Mouse (Mus musculus) midbrain, embryonic 13.5 days (tissue): ENCODE data around the gene Gm35315. TPM values are rescaled to one million over a fixed set of nuclear protein-coding genes. Genes with fewer than 3 reads are reported as not detected.

Experiments used
- ATAC-seq: fragments of 200-750 bp; cut with Nextera tagmentation; 2 replicates; pipeline ENCODE4 v1.8.0; 2017; ENCODE audit warnings: mild to moderate bottlenecking, moderate TSS enrichment, moderate library complexity
- H3K27ac ChIP-seq: fragments of 300-500 bp; sonication (generic); 2 replicates; pipeline ENCODE4 v1.5.1; 2015; ENCODE audit warnings: inconsistent platforms, mild to moderate bottlenecking, moderate library complexity
- H3K27me3 ChIP-seq: fragments of 300-500 bp; sonication (generic); 2 replicates; pipeline ENCODE4 v1.6.1; 2015; ENCODE audit warnings: mild to moderate bottlenecking, inconsistent platforms
- H3K36me3 ChIP-seq: fragments of 300-500 bp; sonication (generic); 2 replicates; pipeline ENCODE4 v1.6.1; 2015; ENCODE audit warnings: mild to moderate bottlenecking, inconsistent platforms
- H3K4me1 ChIP-seq: fragments of 300-500 bp; sonication (generic); replicated peaks from 2 replicates; pipeline ENCODE4 v1.6.1; 2015; ENCODE audit warnings: inconsistent platforms
- H3K4me2 ChIP-seq: fragments of 300-500 bp; sonication (generic); replicated peaks from 2 replicates; pipeline ENCODE4 v1.6.1; 2015; ENCODE audit warnings: moderate library complexity, mild to moderate bottlenecking, inconsistent platforms
- H3K4me3 ChIP-seq: fragments of 300-500 bp; sonication (generic); replicated peaks from 2 replicates; pipeline ENCODE4 v1.5.1; 2015; ENCODE audit warnings: mild to moderate bottlenecking, inconsistent platforms
- H3K9ac ChIP-seq: fragments of 300-500 bp; sonication (generic); replicated peaks from 2 replicates; pipeline ENCODE4 v1.6.1; 2015; ENCODE audit warnings: mild to moderate bottlenecking, inconsistent platforms
- H3K9me3 ChIP-seq: fragments of 300-500 bp; sonication (generic); 2 replicates; pipeline ENCODE4 v1.6.1; 2016; ENCODE audit warnings: mild to moderate bottlenecking, inconsistent platforms
- WGBS: fragments of 180-500 bp; shearing (Covaris S2); methylation state at CpG from one replicate; pipeline ENCODE4 v1.1.7; 2015; 5-methylcytosine and 5-hydroxymethylcytosine counted together
- polyA plus RNA-seq: library from polyadenylated mRNA; unstranded; fragments of >200 nt; fragmentation: Nextera tagmentation; extraction: Ambion mirVana; gene quantifications from 2 replicates; pipeline ENCODE4 v1.2.1, GENCODE M21; 2015

The Gm35315 gene
- polyA plus RNA-seq, 1 experiment from 2014 or later, result 0.61 TPM

GRCm38 (mm10) chr5:110107581-110108304, 13.5 kb upstream of the Gm35315 start, which contains the start of gene Gtpbp6:
Gene Gtpbp6, minus strand, starts transcription at chr5:110108197.
- WGBS, result under 1% methylated on average over 70 of the region's 71 CpGs
- Histone ChIP-seq H3K4me2 (peak within 1 kb of the TSS; percentile 95), H3K36me3 (peaks cover 46% of the 10 kb centered on the region), H3K4me3 (peak within 1 kb of the TSS; percentile 80), H3K27me3 (no peaks in the 10 kb centered on the region), H3K27ac (peak within 1 kb of the TSS; percentile 95), H3K9ac (peak within 1 kb of the TSS; percentile 77), H3K4me1 (peaks cover 20% of the 10 kb centered on the region), H3K9me3 (no peaks in the 10 kb centered on the region)
- peak; percentile 77 for ATAC-seq

GRCm38 (mm10) chr5:110106901-110107564, 12.8 kb upstream of the Gm35315 start:
- ATAC-seq, result peak; percentile 29
- peak overlapping the region; percentile 95 for H3K27ac ChIP-seq
- WGBS, result 17% methylated on average over 40 of the region's 41 CpGs

GRCm38 (mm10) chr5:110106140-110106871, 12.1 kb upstream of the Gm35315 start:
- peaks cover 30% of the 10 kb centered on the region for H3K4me1 ChIP-seq
- peaks cover 44% of the 10 kb centered on the region for H3K36me3 ChIP-seq
- H3K4me2 ChIP-seq, result peak overlapping the region; percentile 95
- ATAC-seq, result no peak
- no peak overlapping the region for H3K27ac ChIP-seq
- peak overlapping the region; percentile 77 for H3K9ac ChIP-seq
- no peaks in the 10 kb centered on the region for H3K9me3 ChIP-seq
- H3K27me3 ChIP-seq, result 0 out of 2 replicates have a peak, but pooled peaks cover under 1% of the 10 kb centered on the region
- peak overlapping the region; percentile 80 for H3K4me3 ChIP-seq
- WGBS, result 93% methylated on average over 26 of the region's 26 CpGs

More at GRCm38 (mm10) chr5:110106901-110107564, 12.8 kb upstream of the Gm35315 start:
- no peaks in the 10 kb centered on the region for H3K9me3 ChIP-seq
- peak overlapping the region; percentile 80 for H3K4me3 ChIP-seq
- H3K4me1 ChIP-seq, result peaks cover 23% of the 10 kb centered on the region
- peak overlapping the region; percentile 77 for H3K9ac ChIP-seq
- H3K27me3 ChIP-seq, result no peaks in the 10 kb centered on the region
- H3K4me2 ChIP-seq, result peak overlapping the region; percentile 95
- peaks cover 47% of the 10 kb centered on the region for H3K36me3 ChIP-seq

- Histone ChIP-seq H3K4me3 (no peak overlapping the region), H3K27me3 (0 out of 2 replicates have a peak, but pooled peaks cover 7% of the 10 kb centered on the region), H3K27ac (no peak overlapping the region), H3K36me3 (peaks cover 44% of the 10 kb centered on the region), H3K4me2 (no peak overlapping the region), H3K9me3 (no peaks in the 10 kb centered on the region), H3K9ac (no peak overlapping the region), H3K4me1 (peaks cover 34% of the 10 kb centered on the region)
- WGBS, result 97% methylated on average over 36 of the region's 36 CpGs
- no peak for ATAC-seq
Observed at GRCm38 (mm10) chr5:110104616-110105380, 10.6 kb upstream of the Gm35315 start.

GRCm38 (mm10) chr5:110103901-110104615, 9.8 kb upstream of the Gm35315 start:
- no peak overlapping the region for H3K4me3 ChIP-seq
- WGBS, result 97% methylated on average over 27 of the region's 27 CpGs
- no peak overlapping the region for H3K27ac ChIP-seq
- peaks cover 44% of the 10 kb centered on the region for H3K36me3 ChIP-seq
- no peak for ATAC-seq
- H3K4me1 ChIP-seq, result peaks cover 36% of the 10 kb centered on the region
- H3K9me3 ChIP-seq, result no peaks in the 10 kb centered on the region
- no peak overlapping the region for H3K9ac ChIP-seq
- no peak overlapping the region for H3K4me2 ChIP-seq
- 0 out of 2 replicates have a peak, but pooled peaks cover 7% of the 10 kb centered on the region for H3K27me3 ChIP-seq

GRCm38 (mm10) chr5:110102853-110103625, 8.8 kb upstream of the Gm35315 start:
- Histone ChIP-seq H3K36me3 (peaks cover 44% of the 10 kb centered on the region), H3K4me3 (no peak overlapping the region), H3K4me2 (no peak overlapping the region), H3K27me3 (0 out of 2 replicates have a peak, but pooled peaks cover 7% of the 10 kb centered on the region), H3K27ac (no peak overlapping the region), H3K9me3 (no peaks in the 10 kb centered on the region), H3K4me1 (peaks cover 36% of the 10 kb centered on the region), H3K9ac (no peak overlapping the region)
- 95% methylated on average over 19 of the region's 19 CpGs for WGBS
- no peak for ATAC-seq

GRCm38 (mm10) chr5:110102429-110102828, 8.2 kb upstream of the Gm35315 start:
- no peak overlapping the region for H3K27ac ChIP-seq
- no peak for ATAC-seq
- 0 out of 2 replicates have a peak, but pooled peaks cover 7% of the 10 kb centered on the region for H3K27me3 ChIP-seq
- 93% methylated on average over 13 of the region's 13 CpGs for WGBS
- H3K4me2 ChIP-seq, result peak overlapping the region; percentile 66; the same call in 1 of the 2 replicates
- peaks cover 44% of the 10 kb centered on the region for H3K36me3 ChIP-seq
- H3K9ac ChIP-seq, result no peak overlapping the region
- no peak overlapping the region for H3K4me3 ChIP-seq
- no peaks in the 10 kb centered on the region for H3K9me3 ChIP-seq
- H3K4me1 ChIP-seq, result peaks cover 36% of the 10 kb centered on the region

GRCm38 (mm10) chr5:110101716-110102347, 7.6 kb upstream of the Gm35315 start:
- Histone ChIP-seq H3K27me3 (0 out of 2 replicates have a peak, but pooled peaks cover 7% of the 10 kb centered on the region), H3K4me2 (peak overlapping the region; percentile 66), H3K27ac (no peak overlapping the region), H3K36me3 (peaks cover 44% of the 10 kb centered on the region), H3K9me3 (no peaks in the 10 kb centered on the region), H3K4me1 (peaks cover 33% of the 10 kb centered on the region), H3K4me3 (peak overlapping the region; percentile 36), H3K9ac (peak overlapping the region; percentile 49)
- peak; percentile 35 for ATAC-seq
- 24% methylated on average over 34 of the region's 34 CpGs for WGBS

- no peak overlapping the region for H3K27ac ChIP-seq
- peaks cover 38% of the 10 kb centered on the region for H3K36me3 ChIP-seq
- no peaks in the 10 kb centered on the region for H3K9me3 ChIP-seq
- 0 out of 2 replicates have a peak, but pooled peaks cover 7% of the 10 kb centered on the region for H3K27me3 ChIP-seq
- H3K4me3 ChIP-seq, result peak overlapping the region; percentile 36
- peak; percentile 21 for ATAC-seq
- H3K9ac ChIP-seq, result peak overlapping the region; percentile 49
- under 1% methylated on average over 35 of the region's 37 CpGs for WGBS
- peaks cover 26% of the 10 kb centered on the region for H3K4me1 ChIP-seq
- H3K4me2 ChIP-seq, result peak overlapping the region; percentile 66
Observed at GRCm38 (mm10) chr5:110100921-110101631, 6.9 kb upstream of the Gm35315 start.
